Mouse (Mus musculus): ENCODE results near the gene Dcaf1. TPM values are rescaled to one million over a fixed set of nuclear protein-coding genes. Genes with fewer than 3 reads are reported as not detected.
A peak's percentile ranks its signal among the peaks of the same experiment; 100 is the strongest.

The Dcaf1 gene
- polyA plus RNA-seq, 1 experiment: 6.4 TPM

- no peaks in the 10 kb centered on the region for H3K4me1 ChIP-seq (ENCODE audit: control insufficient read depth, insufficient read depth, insufficient read length, low read length)
- H3K27me3 ChIP-seq (ENCODE audit: control insufficient read depth, insufficient read depth, low read length): no peaks in the 10 kb centered on the region
- H3K36me3 ChIP-seq (ENCODE audit: control insufficient read depth, insufficient read depth, low read length): no peaks in the 10 kb centered on the region
- no peak overlapping the region for H3K27ac ChIP-seq (ENCODE audit: insufficient read depth, low read depth, low read length)
- no peak for TF ChIP-seq CTCF (IDR thresholded peaks at IDR 0.05; ENCODE audit: extremely low read depth, insufficient read length, insufficient replicate concordance, low read depth, low read length)
- no peak for TF ChIP-seq POLR2A (IDR thresholded peaks at IDR 0.05; ENCODE audit: low read depth, low read length)
- whole genome bisulfite sequencing: 23% methylated on average over 15 of the region's 15 CpGs
- no peak overlapping the region for H3K4me3 ChIP-seq (ENCODE audit: low read depth, low read length)
Observed at GRCm38 (mm10) chr9:106821050-106821617, 540 bp upstream of the Dcaf1 start.

- TF ChIP-seq CTCF (IDR thresholded peaks at IDR 0.05; ENCODE audit: extremely low read depth, insufficient read length, insufficient replicate concordance, low read depth, low read length): no peak
- peak; percentile 19; the same call in 1 of the 2 replicates for TF ChIP-seq POLR2A (IDR thresholded peaks at IDR 0.05; ENCODE audit: low read depth, low read length)
- under 1% methylated on average over 32 of the region's 32 CpGs for WGBS
- no peaks in the 10 kb centered on the region for H3K36me3 ChIP-seq (ENCODE audit: control insufficient read depth, insufficient read depth, low read length)
- H3K4me3 ChIP-seq (ENCODE audit: low read depth, low read length): peak overlapping the region; percentile 96
- H3K27ac ChIP-seq (ENCODE audit: insufficient read depth, low read depth, low read length): peak overlapping the region; percentile 81
- no peaks in the 10 kb centered on the region for H3K4me1 ChIP-seq (ENCODE audit: control insufficient read depth, insufficient read depth, insufficient read length, low read length)
- H3K27me3 ChIP-seq (ENCODE audit: control insufficient read depth, insufficient read depth, low read length): no peaks in the 10 kb centered on the region
Observed at GRCm38 (mm10) chr9:106822381-106823104, 869 bp downstream of the Dcaf1 start.

- no peaks in the 10 kb centered on the region for H3K27me3 ChIP-seq (ENCODE audit: control insufficient read depth, insufficient read depth, low read length)
- H3K4me3 ChIP-seq (ENCODE audit: low read depth, low read length): no peak overlapping the region
- WGBS: 98% methylated on average over 1 of the region's 1 CpGs
- TF ChIP-seq POLR2A (IDR thresholded peaks at IDR 0.05; ENCODE audit: low read depth, low read length) (no peak), CTCF (IDR thresholded peaks at IDR 0.05; ENCODE audit: extremely low read depth, insufficient read length, insufficient replicate concordance, low read depth, low read length) (no peak)
- no peaks in the 10 kb centered on the region for H3K4me1 ChIP-seq (ENCODE audit: control insufficient read depth, insufficient read depth, insufficient read length, low read length)
- H3K27ac ChIP-seq (ENCODE audit: insufficient read depth, low read depth, low read length): no peak overlapping the region
- H3K36me3 ChIP-seq (ENCODE audit: control insufficient read depth, insufficient read depth, low read length): peaks cover 52% of the 10 kb centered on the region
Observed at GRCm38 (mm10) chr9:106840569-106840968, 18.9 kb downstream of the Dcaf1 start.

GRCm38 (mm10) chr9:106842800-106843199 is 21.1 kb downstream of the Dcaf1 start:
- Histone ChIP-seq H3K36me3 (ENCODE audit: control insufficient read depth, insufficient read depth, low read length) (peaks cover 45% of the 10 kb centered on the region), H3K27me3 (ENCODE audit: control insufficient read depth, insufficient read depth, low read length) (no peaks in the 10 kb centered on the region), H3K4me3 (ENCODE audit: low read depth, low read length) (no peak overlapping the region), H3K27ac (ENCODE audit: insufficient read depth, low read depth, low read length) (no peak overlapping the region), H3K4me1 (ENCODE audit: control insufficient read depth, insufficient read depth, insufficient read length, low read length) (no peaks in the 10 kb centered on the region)
- WGBS: 90% methylated on average over 6 of the region's 6 CpGs
- TF ChIP-seq CTCF (IDR thresholded peaks at IDR 0.05; ENCODE audit: extremely low read depth, insufficient read length, insufficient replicate concordance, low read depth, low read length): no peak
- TF ChIP-seq POLR2A (IDR thresholded peaks at IDR 0.05; ENCODE audit: low read depth, low read length): no peak

- WGBS: 76% methylated on average over 3 of the region's 3 CpGs
- H3K36me3 ChIP-seq (ENCODE audit: control insufficient read depth, insufficient read depth, low read length): peaks cover 60% of the 10 kb centered on the region
- H3K4me1 ChIP-seq (ENCODE audit: control insufficient read depth, insufficient read depth, insufficient read length, low read length): no peaks in the 10 kb centered on the region
- TF ChIP-seq CTCF (IDR thresholded peaks at IDR 0.05; ENCODE audit: extremely low read depth, insufficient read length, insufficient replicate concordance, low read depth, low read length): no peak
- H3K27ac ChIP-seq (ENCODE audit: insufficient read depth, low read depth, low read length): no peak overlapping the region
- no peaks in the 10 kb centered on the region for H3K27me3 ChIP-seq (ENCODE audit: control insufficient read depth, insufficient read depth, low read length)
- H3K4me3 ChIP-seq (ENCODE audit: low read depth, low read length): no peak overlapping the region
Observed at GRCm38 (mm10) chr9:106856664-106857063, 35.0 kb downstream of the Dcaf1 start.

- 87% methylated on average over 11 of the region's 11 CpGs for WGBS
- Histone ChIP-seq H3K27ac (ENCODE audit: insufficient read depth, low read depth, low read length) (no peak overlapping the region), H3K36me3 (ENCODE audit: control insufficient read depth, insufficient read depth, low read length) (peaks cover 61% of the 10 kb centered on the region), H3K4me1 (ENCODE audit: control insufficient read depth, insufficient read depth, insufficient read length, low read length) (no peaks in the 10 kb centered on the region), H3K4me3 (ENCODE audit: low read depth, low read length) (no peak overlapping the region), H3K27me3 (ENCODE audit: control insufficient read depth, insufficient read depth, low read length) (no peaks in the 10 kb centered on the region)
- TF ChIP-seq CTCF (IDR thresholded peaks at IDR 0.05; ENCODE audit: extremely low read depth, insufficient read length, insufficient replicate concordance, low read depth, low read length) (no peak), POLR2A (IDR thresholded peaks at IDR 0.05; ENCODE audit: low read depth, low read length) (no peak)
Observed at GRCm38 (mm10) chr9:106858036-106858435, 36.4 kb downstream of the Dcaf1 start.

GRCm38 (mm10) chr9:106874216-106874615 is 52.5 kb downstream of the Dcaf1 start:
- whole genome bisulfite sequencing: 83% methylated on average over 5 of the region's 5 CpGs
- Histone ChIP-seq H3K4me1 (ENCODE audit: control insufficient read depth, insufficient read depth, insufficient read length, low read length) (no peaks in the 10 kb centered on the region), H3K4me3 (ENCODE audit: low read depth, low read length) (no peak overlapping the region), H3K27me3 (ENCODE audit: control insufficient read depth, insufficient read depth, low read length) (no peaks in the 10 kb centered on the region), H3K27ac (ENCODE audit: insufficient read depth, low read depth, low read length) (no peak overlapping the region), H3K36me3 (ENCODE audit: control insufficient read depth, insufficient read depth, low read length) (peaks cover 51% of the 10 kb centered on the region)
- TF ChIP-seq POLR2A (IDR thresholded peaks at IDR 0.05; ENCODE audit: low read depth, low read length) (no peak), CTCF (IDR thresholded peaks at IDR 0.05; ENCODE audit: extremely low read depth, insufficient read length, insufficient replicate concordance, low read depth, low read length) (no peak)

Data from small intestine, adult 2 months (tissue).